Mouse (Mus musculus) frontal cortex, adult 2 months (tissue): Measurements from ENCODE around the gene Gpr142. TPM values are rescaled to one million over a fixed set of nuclear protein-coding genes. Genes with fewer than 3 reads are reported as not detected.

Experiments
- DNase-seq, 2 experiments: peaks; one replicate each; pipeline ENCODE4 v3.0.0; 2022; ENCODE audit warnings: low spot score in 1 of 2; ENCODE audit errors: extremely low spot score in 1 of 2
- polyA plus RNA-seq: library from polyadenylated mRNA; depleted of rRNA; stranded (reverse); fragments of >200 nt; gene quantifications from 2 replicates; pipeline ENCODE4 v1.2.3, GENCODE M21; 2012

Gpr142 gene
- polyA plus RNA-seq, 1 experiment = 0.08 TPM

GRCm38 (mm10) chr11:114797981-114798380 lies 743 bp upstream of the Gpr142 start:
- no peak for DNase-seq

GRCm38 (mm10) chr11:114801906-114802305 lies 3.2 kb downstream of the Gpr142 start:
- DNase-seq = no peak

- no peak for DNase-seq
These were observed 4.0 kb downstream of the Gpr142 start for GRCm38 (mm10) chr11:114802540-114803267.

- DNase-seq = no peak
These were observed 5.3 kb downstream of the Gpr142 start for GRCm38 (mm10) chr11:114803990-114804389.

GRCm38 (mm10) chr11:114807025-114807424 lies 8.3 kb downstream of the Gpr142 start:
- DNase-seq = no peak

- DNase-seq = no peak
These were observed 9.1 kb downstream of the Gpr142 start for GRCm38 (mm10) chr11:114807686-114808427.

- DNase-seq = no peak
These were observed 10.6 kb downstream of the Gpr142 start for GRCm38 (mm10) chr11:114809371-114809770.

GRCm38 (mm10) chr11:114810344-114810743 lies 11.6 kb downstream of the Gpr142 start:
- no peak for DNase-seq

GRCm38 (mm10) chr11:114812731-114813240 lies 14.1 kb downstream of the Gpr142 start:
- peak; percentile 72 to 96 for DNase-seq

- no peak for DNase-seq
These were observed 16.3 kb downstream of the Gpr142 start for GRCm38 (mm10) chr11:114814873-114815592.

- DNase-seq = no peak
These were observed 18.2 kb downstream of the Gpr142 start for GRCm38 (mm10) chr11:114816934-114817333.

- DNase-seq = no peak
These were observed 19.5 kb downstream of the Gpr142 start for GRCm38 (mm10) chr11:114818185-114818584.

- DNase-seq = no peak
These were observed 20.4 kb downstream of the Gpr142 start for GRCm38 (mm10) chr11:114819110-114819509.

GRCm38 (mm10) chr11:114820444-114820843 lies 21.7 kb downstream of the Gpr142 start:
- DNase-seq = no peak

GRCm38 (mm10) chr11:114821325-114821724 lies 22.6 kb downstream of the Gpr142 start:
- no peak for DNase-seq

- peak; percentile 89 to 92 for DNase-seq
These were observed 24.0 kb downstream of the Gpr142 start for GRCm38 (mm10) chr11:114822727-114823126.

GRCm38 (mm10) chr11:114823199-114823725 lies 24.5 kb downstream of the Gpr142 start:
- no peak for DNase-seq

GRCm38 (mm10) chr11:114826686-114827085 lies 28.0 kb downstream of the Gpr142 start:
- DNase-seq = no peak

GRCm38 (mm10) chr11:114829499-114830432 lies 31.0 kb downstream of the Gpr142 start:
- DNase-seq = no peak

GRCm38 (mm10) chr11:114830433-114830773 lies 31.7 kb downstream of the Gpr142 start:
- DNase-seq = no peak
